Mouse (Mus musculus): Measurements from ENCODE around the gene Areg. TPM values are rescaled to one million over a fixed set of nuclear protein-coding genes. Genes with fewer than 3 reads are reported as not detected.

The Areg gene
- polyA plus RNA-seq, 1 experiment from 2014 or later, result 1.8 TPM

DNA sequence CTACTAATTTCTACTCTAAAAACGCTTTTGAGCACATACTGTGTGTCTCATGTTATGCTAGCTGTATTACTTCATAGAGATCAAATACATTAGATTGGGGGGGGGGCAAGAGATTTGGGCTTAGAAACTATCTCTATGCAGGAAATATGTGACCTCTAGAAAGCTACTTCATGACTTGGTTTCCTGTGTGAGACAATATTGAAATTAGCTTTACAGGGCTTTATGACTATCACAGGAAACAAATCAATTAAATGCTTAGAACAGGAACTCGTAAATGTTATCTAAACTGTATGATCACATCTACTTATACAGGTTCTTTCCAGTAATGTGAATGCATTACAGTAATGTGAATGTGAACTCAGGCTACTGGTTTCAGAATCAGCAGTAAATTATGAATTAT, 15.3 kb upstream of the Areg start:
- no peak for ATAC-seq (ENCODE audit: low read depth)
- H3K27me3 ChIP-seq, result no peaks in the 10 kb centered on the region
- no peak overlapping the region for H3K4me2 ChIP-seq
- H3K36me3 ChIP-seq, result no peaks in the 10 kb centered on the region
- H3K9me3 ChIP-seq, result no peaks in the 10 kb centered on the region
- H3K4me1 ChIP-seq (replicated peaks), result no peaks in the 10 kb centered on the region
- 87% methylated on average over 2 of the region's 2 CpGs for WGBS
- no peak overlapping the region for H3K27ac ChIP-seq (replicated peaks)
- no peak overlapping the region for H3K9ac ChIP-seq
- H3K4me3 ChIP-seq, result no peak overlapping the region

DNA sequence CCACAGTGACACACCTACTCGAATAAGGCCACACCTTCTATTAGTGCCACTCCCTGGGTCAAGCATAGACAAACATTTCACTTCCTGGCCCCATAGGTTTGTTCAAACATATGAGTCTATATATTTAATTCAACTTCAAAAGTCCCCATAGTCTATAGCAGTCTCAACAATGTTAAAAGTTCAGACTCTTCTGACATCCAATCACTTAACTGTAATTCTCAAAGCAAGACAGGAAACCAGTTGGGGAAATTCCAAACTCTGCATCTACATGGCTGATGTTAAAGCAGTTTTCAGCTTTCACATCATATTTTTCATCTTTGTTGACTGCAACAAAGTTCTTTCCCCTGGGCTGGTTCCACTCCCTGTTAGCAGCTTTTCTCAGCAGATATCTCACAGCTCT, 12.8 kb upstream of the Areg start:
- 81% methylated on average over 1 of the region's 1 CpGs for WGBS
- no peak overlapping the region for H3K27ac ChIP-seq (replicated peaks)
- no peaks in the 10 kb centered on the region for H3K4me1 ChIP-seq (replicated peaks)
- H3K4me3 ChIP-seq, result no peak overlapping the region
- no peak overlapping the region for H3K4me2 ChIP-seq
- no peaks in the 10 kb centered on the region for H3K36me3 ChIP-seq
- H3K27me3 ChIP-seq, result no peaks in the 10 kb centered on the region
- ATAC-seq (ENCODE audit: low read depth), result no peak
- no peaks in the 10 kb centered on the region for H3K9me3 ChIP-seq
- H3K9ac ChIP-seq, result no peak overlapping the region

DNA sequence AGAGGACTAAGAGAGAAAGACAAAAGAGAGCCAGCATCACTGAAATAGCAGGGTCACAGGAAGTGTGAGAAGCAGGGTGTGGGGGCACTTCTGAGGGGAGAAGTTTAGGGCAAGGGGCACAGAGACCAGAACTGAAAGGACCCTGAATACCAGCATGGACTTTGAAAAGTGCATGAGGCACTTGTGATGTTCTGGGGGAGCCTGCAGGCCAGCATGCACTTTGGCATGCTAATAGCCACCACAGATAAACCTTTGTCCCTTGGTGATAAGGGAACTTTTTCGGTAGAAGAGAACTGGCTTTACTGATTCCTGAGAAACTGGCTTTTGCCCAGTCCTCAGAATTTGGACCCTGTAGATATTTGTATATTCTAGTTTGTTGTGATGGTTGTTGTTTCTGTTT, 4.4 kb upstream of the Areg start:
- no peaks in the 10 kb centered on the region for H3K36me3 ChIP-seq
- peaks cover 12% of the 10 kb centered on the region for H3K27me3 ChIP-seq
- H3K4me2 ChIP-seq, result no peak overlapping the region
- no peak for ATAC-seq (ENCODE audit: low read depth)
- H3K4me3 ChIP-seq, result no peak overlapping the region
- WGBS, result 50% methylated on average over 1 of the region's 1 CpGs
- H3K27ac ChIP-seq (replicated peaks), result no peak overlapping the region
- no peak overlapping the region for H3K9ac ChIP-seq
- H3K9me3 ChIP-seq, result no peaks in the 10 kb centered on the region
- H3K4me1 ChIP-seq (replicated peaks), result peaks cover 8% of the 10 kb centered on the region

DNA sequence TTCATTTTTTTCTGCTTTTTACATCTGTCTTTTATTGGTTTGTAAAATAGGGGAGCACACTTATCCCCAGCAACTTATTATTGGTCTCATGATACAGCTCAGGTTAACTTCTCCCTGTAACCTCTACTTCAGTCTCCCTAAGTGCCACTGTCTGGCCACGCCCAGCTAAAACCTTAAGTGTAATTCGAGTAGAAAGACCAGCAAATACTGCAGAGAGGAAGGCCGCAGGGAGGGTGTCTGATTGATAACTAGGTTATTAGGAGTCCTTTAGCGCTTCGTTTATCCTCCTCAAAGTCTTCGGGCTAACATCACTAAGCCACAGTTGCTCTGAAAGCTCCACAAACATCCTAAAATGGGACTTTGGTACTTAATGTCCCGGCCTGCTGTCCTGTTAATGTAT, 429 bp upstream of the Areg start:
- peaks cover 8% of the 10 kb centered on the region for H3K4me1 ChIP-seq (replicated peaks)
- H3K4me2 ChIP-seq, result peak overlapping the region; percentile 85
- 2% methylated on average over 7 of the region's 7 CpGs for WGBS
- no peaks in the 10 kb centered on the region for H3K9me3 ChIP-seq
- H3K4me3 ChIP-seq, result peak overlapping the region; percentile 57
- peaks cover 31% of the 10 kb centered on the region for H3K27me3 ChIP-seq
- ATAC-seq (ENCODE audit: low read depth), result peak; percentile 32; the same call in 1 of the 2 replicates
- no peak overlapping the region; the same call in 1 of the 2 replicates for H3K9ac ChIP-seq
- H3K36me3 ChIP-seq, result no peaks in the 10 kb centered on the region
- H3K27ac ChIP-seq (replicated peaks), result no peak overlapping the region

DNA sequence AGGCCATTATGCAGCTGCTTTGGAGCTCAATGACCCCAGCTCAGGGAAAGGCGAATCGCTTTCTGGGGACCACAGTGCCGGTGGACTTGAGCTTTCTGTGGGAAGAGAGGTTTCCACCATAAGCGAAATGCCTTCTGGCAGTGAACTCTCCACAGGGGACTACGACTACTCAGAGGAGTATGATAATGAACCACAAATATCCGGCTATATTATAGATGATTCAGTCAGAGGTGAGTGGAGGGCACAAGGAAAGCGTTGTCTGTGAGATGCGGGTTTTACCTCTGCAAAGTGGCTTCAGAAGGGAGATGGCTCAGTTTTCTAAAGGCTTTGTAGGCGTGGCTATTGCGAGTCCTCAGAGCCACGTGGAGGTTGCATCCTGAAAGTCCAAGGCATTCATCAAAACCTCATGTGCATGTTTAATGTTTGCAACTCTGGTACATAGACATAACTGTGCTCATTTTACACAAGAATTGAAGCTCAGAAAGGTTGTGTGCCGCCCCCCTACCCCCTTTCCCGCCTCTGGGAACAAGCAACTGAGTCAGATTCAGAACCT, 1.6 kb downstream of the Areg start:
- no peak for ATAC-seq (ENCODE audit: low read depth)
- H3K36me3 ChIP-seq, result no peaks in the 10 kb centered on the region
- no peak overlapping the region for H3K27ac ChIP-seq (replicated peaks)
- H3K4me3 ChIP-seq, result no peak overlapping the region
- 46% methylated on average over 13 of the region's 13 CpGs for WGBS
- peaks cover 31% of the 10 kb centered on the region for H3K27me3 ChIP-seq
- H3K4me2 ChIP-seq, result no peak overlapping the region
- H3K4me1 ChIP-seq (replicated peaks), result peaks cover 8% of the 10 kb centered on the region
- H3K9ac ChIP-seq, result no peak overlapping the region
- no peaks in the 10 kb centered on the region for H3K9me3 ChIP-seq

DNA sequence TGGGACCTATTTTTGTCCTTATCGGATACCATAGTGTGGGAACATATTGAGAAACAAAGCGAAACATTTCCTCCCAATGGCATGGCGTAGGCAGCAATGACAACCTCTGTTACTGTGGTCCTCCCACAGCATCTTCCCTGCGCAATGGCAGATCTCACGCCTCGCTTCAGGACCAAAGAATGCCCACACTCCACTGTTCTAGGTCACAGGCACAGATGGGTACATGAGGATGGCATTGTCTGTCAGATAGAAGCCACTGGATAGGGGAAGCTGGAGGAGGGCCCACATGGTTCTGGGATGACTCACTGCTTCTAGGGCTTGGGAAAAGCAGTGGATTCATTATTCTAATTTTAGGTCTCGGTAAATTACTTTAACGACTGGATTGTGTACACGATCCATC, 5.6 kb downstream of the Areg start:
- Histone ChIP-seq H3K4me2 (no peak overlapping the region), H3K4me3 (no peak overlapping the region), H3K36me3 (no peaks in the 10 kb centered on the region), H3K4me1 (replicated peaks) (peaks cover under 1% of the 10 kb centered on the region; the same call in 1 of the 2 replicates), H3K27ac (replicated peaks) (no peak overlapping the region), H3K9ac (no peak overlapping the region), H3K27me3 (peaks cover 19% of the 10 kb centered on the region), H3K9me3 (no peaks in the 10 kb centered on the region; the same call in 1 of the 2 replicates)
- ATAC-seq (ENCODE audit: low read depth), result no peak
- WGBS, result 87% methylated on average over 9 of the region's 9 CpGs

DNA sequence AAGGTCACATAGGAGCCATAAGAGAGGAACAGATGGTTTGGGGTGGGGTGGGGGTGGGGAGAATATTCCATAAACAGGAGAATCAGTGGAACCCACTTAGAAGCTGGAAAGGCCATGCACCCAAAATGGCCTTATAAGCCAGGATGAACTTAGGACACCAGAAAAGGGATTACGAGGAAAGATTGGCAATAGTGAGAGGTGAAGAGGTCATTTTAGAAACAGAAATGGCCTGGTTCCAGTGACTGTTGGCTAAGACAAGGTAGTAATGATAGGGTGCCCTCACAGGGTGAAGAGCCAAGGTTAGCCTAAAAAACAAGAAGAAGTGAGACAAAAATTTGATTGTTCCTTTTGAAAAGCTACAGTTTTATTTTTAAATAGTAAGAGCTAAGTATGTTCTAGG, 7.6 kb downstream of the Areg start:
- no peak for ATAC-seq (ENCODE audit: low read depth)
- peaks cover 7% of the 10 kb centered on the region for H3K9me3 ChIP-seq
- WGBS, result 83% methylated on average over 1 of the region's 1 CpGs
- H3K36me3 ChIP-seq, result no peaks in the 10 kb centered on the region
- H3K4me3 ChIP-seq, result no peak overlapping the region
- H3K9ac ChIP-seq, result no peak overlapping the region
- no peak overlapping the region for H3K27ac ChIP-seq (replicated peaks)
- no peak overlapping the region for H3K4me2 ChIP-seq
- peaks cover under 1% of the 10 kb centered on the region; the same call in 1 of the 2 replicates for H3K27me3 ChIP-seq
- H3K4me1 ChIP-seq (replicated peaks), result no peaks in the 10 kb centered on the region

DNA sequence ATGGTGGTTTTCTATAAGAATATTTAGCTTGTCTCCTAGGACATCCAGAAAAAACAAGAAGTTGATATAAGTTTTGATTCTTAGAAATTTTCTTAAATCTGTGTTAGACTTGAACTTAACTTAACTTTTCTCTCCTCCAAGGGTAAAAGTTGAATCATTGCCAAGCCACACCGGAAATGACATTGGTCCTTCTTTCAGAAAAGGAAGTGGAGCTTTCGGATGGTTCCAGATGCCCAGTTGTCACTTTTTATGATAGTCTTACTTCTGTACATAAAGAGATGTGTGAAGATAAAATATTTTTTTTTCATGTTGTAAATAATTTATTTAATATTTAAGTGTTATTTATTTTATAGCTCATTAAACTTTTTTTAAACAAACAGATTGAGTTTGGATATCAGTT, 8.7 kb downstream of the Areg start:
- Histone ChIP-seq H3K4me1 (replicated peaks) (no peaks in the 10 kb centered on the region), H3K9ac (no peak overlapping the region), H3K9me3 (peaks cover 7% of the 10 kb centered on the region), H3K36me3 (no peaks in the 10 kb centered on the region), H3K27me3 (no peaks in the 10 kb centered on the region), H3K27ac (replicated peaks) (no peak overlapping the region), H3K4me2 (no peak overlapping the region), H3K4me3 (no peak overlapping the region)
- ATAC-seq (ENCODE audit: low read depth), result no peak
- 90% methylated on average over 2 of the region's 2 CpGs for WGBS

DNA sequence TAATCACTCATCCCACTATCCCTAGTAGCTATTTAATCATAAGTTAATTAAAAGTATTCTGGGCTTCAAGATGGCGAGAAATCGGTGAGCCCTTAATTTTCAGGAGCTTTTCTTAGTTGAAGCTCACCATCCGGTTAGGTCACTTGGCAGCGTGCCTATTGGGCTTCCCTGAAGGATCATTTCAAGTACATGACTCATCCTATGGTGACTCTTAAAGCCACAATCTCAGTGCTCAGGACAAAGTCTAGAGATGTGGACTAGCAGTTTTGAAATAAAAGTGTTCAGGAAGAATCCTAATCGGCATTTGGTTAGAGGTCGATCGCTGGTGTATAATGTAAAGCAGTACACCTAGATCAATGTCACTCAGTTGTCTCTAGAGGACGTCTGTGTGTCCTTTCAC, 17.3 kb downstream of the Areg start:
- Histone ChIP-seq H3K9me3 (no peaks in the 10 kb centered on the region), H3K27me3 (no peaks in the 10 kb centered on the region), H3K4me2 (no peak overlapping the region), H3K4me1 (replicated peaks) (no peaks in the 10 kb centered on the region), H3K4me3 (no peak overlapping the region), H3K27ac (replicated peaks) (no peak overlapping the region), H3K36me3 (no peaks in the 10 kb centered on the region), H3K9ac (no peak overlapping the region)
- 84% methylated on average over 8 of the region's 8 CpGs for WGBS
- no peak for ATAC-seq (ENCODE audit: low read depth)

DNA sequence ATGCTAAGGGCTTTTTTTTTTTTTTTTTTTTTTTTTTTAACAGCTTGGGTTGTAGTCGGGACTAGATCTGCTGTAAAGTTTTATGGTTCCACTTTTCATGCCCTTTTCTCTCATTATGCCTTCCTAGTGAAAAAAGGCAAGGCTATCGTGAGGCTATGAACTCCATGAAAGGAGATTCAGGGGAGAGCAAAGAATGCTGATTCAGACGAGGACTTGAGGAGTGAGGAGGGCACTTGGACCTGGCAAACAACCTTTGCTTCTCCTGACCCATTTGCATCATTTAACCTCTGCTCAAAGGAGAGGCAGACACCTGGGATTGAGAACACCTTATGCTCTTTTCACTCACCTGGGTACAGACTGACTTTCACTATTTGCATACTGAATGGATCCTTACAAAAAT, 17.8 kb downstream of the Areg start:
- Histone ChIP-seq H3K9me3 (no peaks in the 10 kb centered on the region), H3K4me2 (no peak overlapping the region), H3K36me3 (no peaks in the 10 kb centered on the region), H3K9ac (no peak overlapping the region), H3K4me1 (replicated peaks) (no peaks in the 10 kb centered on the region), H3K4me3 (no peak overlapping the region), H3K27me3 (no peaks in the 10 kb centered on the region), H3K27ac (replicated peaks) (no peak overlapping the region)
- no peak for ATAC-seq (ENCODE audit: low read depth)
- WGBS, result 19% methylated on average over 3 of the region's 3 CpGs

DNA sequence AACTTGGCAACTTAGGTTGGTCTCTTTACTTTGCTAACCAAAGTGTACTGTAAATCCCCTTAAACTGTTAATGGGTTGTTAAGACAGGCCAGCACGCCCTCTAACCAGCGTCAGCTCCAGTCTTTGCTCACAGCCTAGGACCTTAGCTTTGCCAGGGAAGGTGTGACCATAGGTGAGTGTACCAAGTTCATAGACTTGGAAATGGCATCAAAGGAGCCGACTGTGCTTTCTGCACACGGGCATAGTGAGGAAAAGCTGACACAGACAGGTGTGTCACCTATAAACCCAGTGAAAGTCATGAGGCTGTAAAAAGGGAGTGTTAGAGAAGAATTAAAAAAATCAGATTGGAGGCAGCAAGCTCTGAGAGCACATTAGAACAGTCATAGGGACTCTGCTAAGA, 23.4 kb downstream of the Areg start:
- Histone ChIP-seq H3K27ac (replicated peaks) (no peak overlapping the region), H3K4me3 (no peak overlapping the region), H3K36me3 (no peaks in the 10 kb centered on the region), H3K9ac (no peak overlapping the region), H3K27me3 (no peaks in the 10 kb centered on the region), H3K4me1 (replicated peaks) (no peaks in the 10 kb centered on the region), H3K4me2 (no peak overlapping the region), H3K9me3 (no peaks in the 10 kb centered on the region)
- WGBS, result 88% methylated on average over 4 of the region's 4 CpGs
- ATAC-seq (ENCODE audit: low read depth), result no peak

DNA sequence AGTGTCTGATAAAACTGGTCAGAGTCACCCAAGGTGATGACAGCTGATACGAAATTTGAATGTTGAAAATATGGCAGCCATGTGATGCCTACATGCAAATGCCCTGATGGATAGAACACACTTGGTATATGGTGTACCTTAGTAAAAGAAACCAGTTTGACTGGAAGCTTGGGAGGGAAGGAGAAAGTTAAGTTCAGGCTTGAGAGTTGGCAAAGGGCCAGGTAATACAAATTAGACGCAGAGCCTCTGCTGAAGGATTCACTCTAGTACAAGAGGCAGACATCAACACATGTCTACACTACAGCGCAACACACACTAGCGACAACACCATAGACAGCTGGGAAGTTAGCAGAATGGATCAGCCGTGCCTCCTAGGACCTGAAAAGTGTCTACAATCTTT, 27.2 kb downstream of the Areg start:
- Histone ChIP-seq H3K4me3 (no peak overlapping the region), H3K4me2 (no peak overlapping the region), H3K4me1 (replicated peaks) (no peaks in the 10 kb centered on the region), H3K9me3 (no peaks in the 10 kb centered on the region), H3K36me3 (no peaks in the 10 kb centered on the region), H3K27ac (replicated peaks) (no peak overlapping the region), H3K9ac (no peak overlapping the region), H3K27me3 (no peaks in the 10 kb centered on the region)
- no peak for ATAC-seq (ENCODE audit: low read depth)
- WGBS, result 83% methylated on average over 5 of the region's 5 CpGs

DNA sequence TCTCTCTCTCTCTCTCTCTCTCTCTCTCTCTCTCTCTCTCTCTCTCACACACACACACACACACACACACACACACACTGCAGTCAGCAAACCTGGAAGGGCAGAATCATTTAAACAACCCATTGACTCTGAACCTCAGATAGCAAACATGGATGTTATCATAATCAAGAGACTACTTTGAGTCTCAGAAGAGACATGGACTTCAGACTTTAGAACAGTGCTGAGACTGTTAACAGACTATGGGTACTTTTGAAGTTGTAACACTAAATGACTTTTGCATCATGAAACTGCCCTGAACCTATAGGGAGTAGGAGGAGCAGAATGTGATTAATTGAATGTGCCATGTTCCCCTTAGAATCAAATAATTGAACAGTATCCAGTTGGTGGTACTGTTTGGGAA, 37.0 kb downstream of the Areg start:
- Histone ChIP-seq H3K4me1 (replicated peaks) (no peaks in the 10 kb centered on the region), H3K27me3 (no peaks in the 10 kb centered on the region), H3K9me3 (no peaks in the 10 kb centered on the region), H3K4me2 (no peak overlapping the region), H3K36me3 (no peaks in the 10 kb centered on the region), H3K4me3 (no peak overlapping the region), H3K9ac (no peak overlapping the region), H3K27ac (replicated peaks) (no peak overlapping the region)
- ATAC-seq (ENCODE audit: low read depth), result no peak

All from neural tube, embryonic 13.5 days (tissue).